Mouse (Mus musculus) CH12.LX (cell line): ENCODE measurements at regions not wholly inside any gene's neighbourhood (a gene's known extent, or its start where the extent isn't known, plus 50 kb on each side); places are given as distances from the start of the nearest gene placed in this dataset.

Source experiments
- DNase-seq: peaks from one replicate; pipeline ENCODE4 v3.0.0-alpha.2; 2013; ENCODE audit errors: extremely low read depth
- H3K27ac ChIP-seq: 2 replicates; pipeline ENCODE4 v1.5.1; 2012; ENCODE audit warnings: low read depth, mild to moderate bottlenecking, control low read depth, moderate library complexity; ENCODE audit not compliant: insufficient read depth
- H3K27me3 ChIP-seq: replicated peaks from 2 replicates; pipeline ENCODE3; 2012; ENCODE audit warnings: inconsistent platforms
- H3K36me3 ChIP-seq, 2 experiments: replicated peaks in 1 of 2; 2 replicates each; pipeline versions ENCODE3 to v1.6.1; 2012; ENCODE audit warnings: inconsistent platforms in 1 of 2, low read length in 1 of 2, mild to moderate bottlenecking in 1 of 2, mixed read lengths in 1 of 2, moderate library complexity in 1 of 2; ENCODE audit not compliant: control insufficient read depth in 1 of 2, insufficient read depth in 1 of 2
- H3K4me1 ChIP-seq, 2 experiments: 2 replicates each; pipeline ENCODE4 v1.6.1; 2012; ENCODE audit warnings: inconsistent platforms in 1 of 2, moderate library complexity in 1 of 2; ENCODE audit not compliant: insufficient read depth in 2 of 2, control insufficient read depth in 1 of 2
- H3K4me2 ChIP-seq: 2 replicates; pipeline ENCODE4 v1.6.1; 2012; ENCODE audit warnings: low read depth, mild to moderate bottlenecking, control low read depth; ENCODE audit not compliant: poor library complexity, insufficient read depth, severe bottlenecking
- H3K4me3 ChIP-seq, 3 experiments: fragments of 150-350 bp in 1 of 3; sonication (generic) in 1 of 3; replicated peaks in 1 of 3; 2 replicates each; pipeline versions ENCODE3 to v1.5.1; 2011 to 2012; ENCODE audit warnings: low read depth in 2 of 3, low read length in 2 of 3, mild to moderate bottlenecking in 2 of 3, moderate library complexity in 2 of 3, control low read depth in 1 of 3, improper control_type of control experiment in 1 of 3, inconsistent platforms in 1 of 3, mixed read lengths in 1 of 3; ENCODE audit not compliant: poor library complexity in 1 of 3
- H3K79me2 ChIP-seq: replicated peaks from 2 replicates; pipeline ENCODE4 v1.6.1; 2012; ENCODE audit warnings: mild to moderate bottlenecking, moderate library complexity; ENCODE audit not compliant: control insufficient read depth, poor library complexity, insufficient read depth, severe bottlenecking; ENCODE audit errors: extremely low read depth
- H3K9ac ChIP-seq: 2 replicates; pipeline ENCODE4 v1.6.1; 2012; ENCODE audit warnings: low read depth, mild to moderate bottlenecking, control low read depth, moderate library complexity; ENCODE audit not compliant: insufficient read depth
- H3K9me3 ChIP-seq: replicated peaks from 2 replicates; pipeline ENCODE3; 2012; ENCODE audit warnings: low read length, inconsistent platforms, mixed read lengths
- CHD2 ChIP-seq: IDR thresholded peaks from 2 replicates; pipeline ENCODE4 v1.6.1; 2011; ENCODE audit warnings: low read length, improper control_type of control experiment
- E2F4 ChIP-seq: IDR thresholded peaks from 2 replicates; pipeline ENCODE4 v1.6.1; 2011; ENCODE audit warnings: low read depth, low read length, improper control_type of control experiment; ENCODE audit not compliant: insufficient replicate concordance
- HCFC1 ChIP-seq: IDR thresholded peaks from 2 replicates; pipeline ENCODE4 v1.6.1; 2012; ENCODE audit warnings: low read depth, mild to moderate bottlenecking, inconsistent platforms, low read length, improper control_type of control experiment
- JUN ChIP-seq: IDR thresholded peaks from 2 replicates; pipeline ENCODE4 v1.6.1; 2011; ENCODE audit warnings: low read depth, mild to moderate bottlenecking, low read length, improper control_type of control experiment, moderate library complexity; ENCODE audit not compliant: insufficient read depth
- JUND ChIP-seq: conservative IDR thresholded peaks from 2 replicates; pipeline ENCODE4 v1.6.1; 2011; ENCODE audit warnings: low read depth, low read length, improper control_type of control experiment
- MAFK ChIP-seq: IDR thresholded peaks from 2 replicates; pipeline ENCODE4 v1.6.1; 2011; ENCODE audit warnings: low read length, improper control_type of control experiment; ENCODE audit not compliant: insufficient replicate concordance
- MEF2A ChIP-seq: IDR thresholded peaks from 2 replicates; pipeline ENCODE4 v1.6.1; 2014; ENCODE audit warnings: low read depth, mild to moderate bottlenecking, inconsistent platforms, low read length, improper control_type of control experiment, borderline replicate concordance
- MYC ChIP-seq: IDR thresholded peaks from 2 replicates; pipeline ENCODE4 v1.6.1; 2011; ENCODE audit warnings: low read depth, mild to moderate bottlenecking, improper control_type of control experiment, low read length
- PAX5 ChIP-seq: IDR thresholded peaks from 2 replicates; pipeline ENCODE4 v1.6.1; 2012; ENCODE audit warnings: low read length, inconsistent platforms, mixed read lengths
- POLR2A ChIP-seq: IDR thresholded peaks from 2 replicates; pipeline ENCODE4 v1.6.1; 2011; ENCODE audit warnings: low read depth, mild to moderate bottlenecking, improper control_type of control experiment, low read length
- POLR2AphosphoS2 ChIP-seq: IDR thresholded peaks from 2 replicates; pipeline ENCODE4 v1.6.1; 2011; ENCODE audit warnings: low read depth, low read length, improper control_type of control experiment
- RAD21 ChIP-seq: IDR thresholded peaks from 2 replicates; pipeline ENCODE4 v1.6.1; 2011; ENCODE audit warnings: low read depth, mild to moderate bottlenecking, low read length, improper control_type of control experiment, moderate library complexity
- SMC3 ChIP-seq: IDR thresholded peaks from 2 replicates; pipeline ENCODE4 v1.6.1; 2011; ENCODE audit warnings: low read depth, low read length, improper control_type of control experiment
- TBP ChIP-seq: conservative IDR thresholded peaks from 2 replicates; pipeline ENCODE4 v1.6.1; 2011; ENCODE audit warnings: low read depth, low read length, improper control_type of control experiment
- UBTF ChIP-seq: IDR thresholded peaks from 2 replicates; pipeline ENCODE4 v1.6.1; 2012; ENCODE audit warnings: low read depth, mild to moderate bottlenecking, inconsistent platforms, low read length, improper control_type of control experiment, moderate library complexity
- USF1 ChIP-seq: IDR thresholded peaks from 2 replicates; pipeline ENCODE4 v1.6.1; 2014; ENCODE audit warnings: low read depth, mild to moderate bottlenecking, inconsistent platforms, low read length, improper control_type of control experiment
- ZC3H11A ChIP-seq: IDR thresholded peaks from 2 replicates; pipeline ENCODE4 v1.6.1; 2012; ENCODE audit warnings: low read depth, mild to moderate bottlenecking, inconsistent platforms, low read length, improper control_type of control experiment
- dilution Hi-C: fragments of 300-500 bp; cut with MboI; formaldehyde crosslinking; loops from 2 replicates; pipeline ENCODE4 v1.14.3; 2020; ENCODE audit warnings: low sequenced_read_pairs; ENCODE audit not compliant: extremely low pct_unique_long_range_greater_than_20kb, extremely low pct_ligation_motif_present
- in situ Hi-C: fragments of 300-500 bp; cut with MboI; formaldehyde crosslinking; loops from 3 replicates; pipeline ENCODE4 v1.14.3; 2019; ENCODE audit warnings: low sequenced_read_pairs, low pct_ligation_motif_present, low pct_unique_long_range_greater_than_20kb, mixed read lengths

DNA sequence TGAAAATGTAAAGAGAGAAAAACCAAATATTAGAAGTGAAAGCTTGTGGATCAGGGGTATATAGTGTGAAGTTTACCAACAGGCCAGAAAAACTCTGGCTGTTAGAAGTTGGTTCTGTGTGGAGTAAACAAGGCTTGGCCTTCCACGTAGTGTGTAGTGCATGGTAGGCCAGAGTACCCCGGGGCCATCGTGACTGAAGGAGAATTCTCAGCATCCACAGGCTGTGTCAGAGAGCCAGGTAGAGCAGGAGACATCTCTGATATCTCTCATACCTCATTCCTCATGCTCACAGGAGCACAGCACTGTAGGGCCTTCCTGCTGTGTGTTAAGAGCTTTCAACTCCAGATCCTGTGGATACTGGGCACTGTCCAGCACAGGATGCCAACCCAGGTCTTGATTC lies 97.7 kb downstream of the Pmp22 start:
- peaks cover 2 to 9% of the 10 kb centered on the region in 2 experiments; a peak in 2 of 4 replicates for H3K4me1 ChIP-seq
- dilution Hi-C loops (no loop called here), in situ Hi-C loops (no loop called here)
- H3K27ac ChIP-seq: no peak overlapping the region
- H3K4me2 ChIP-seq: no peak overlapping the region
- H3K79me2 ChIP-seq: no peaks in the 10 kb centered on the region
- no peak for DNase-seq
- no peak overlapping the region for H3K9ac ChIP-seq
- peaks cover 12% of the 10 kb centered on the region for H3K9me3 ChIP-seq
- no peaks in the 10 kb centered on the region for H3K36me3 ChIP-seq
- no peak overlapping the region for H3K4me3 ChIP-seq
- H3K27me3 ChIP-seq: no peaks in the 10 kb centered on the region
- TF ChIP-seq POLR2A: no peak
- no peak for TF ChIP-seq PAX5
- no peak for TF ChIP-seq CHD2
- TF ChIP-seq POLR2AphosphoS2: no peak
- no peak for TF ChIP-seq E2F4
- no peak for TF ChIP-seq SMC3
- TF ChIP-seq USF1: no peak
- TF ChIP-seq UBTF: no peak
- no peak for TF ChIP-seq JUN
- TF ChIP-seq RAD21: no peak
- no peak for TF ChIP-seq HCFC1
- TF ChIP-seq MEF2A: no peak
- no peak for TF ChIP-seq TBP
- no peak for TF ChIP-seq JUND
- no peak for TF ChIP-seq ZC3H11A

DNA sequence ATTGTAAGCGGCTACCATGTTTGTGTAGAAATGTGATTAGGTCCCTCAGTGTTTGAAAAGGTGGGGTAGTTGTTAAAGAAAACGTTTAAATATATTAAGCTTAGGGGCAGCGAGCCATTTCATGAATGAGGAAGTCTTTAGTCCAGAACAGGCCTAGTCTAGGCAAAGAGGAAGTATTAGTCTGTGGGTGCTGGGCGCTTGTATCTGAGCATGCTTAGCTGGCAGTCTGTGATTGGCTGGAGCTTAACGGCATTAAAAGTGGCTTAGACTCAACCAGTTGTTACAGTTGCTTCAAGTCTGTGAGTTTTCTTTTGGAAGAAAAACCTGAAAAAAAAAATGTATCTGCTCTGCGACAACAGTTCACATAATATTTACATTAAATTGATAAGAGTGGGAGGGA lies 102.0 kb downstream of the Pmp22 start:
- in situ Hi-C loops: no loop called here
- no peak overlapping the region for H3K27ac ChIP-seq
- no peaks in the 10 kb centered on the region for H3K79me2 ChIP-seq
- DNase-seq: peak; percentile 63
- TF ChIP-seq MAFK (no peak), CHD2 (no peak), MYC (no peak)
- no peak overlapping the region for H3K9ac ChIP-seq
- H3K4me3 ChIP-seq: no peak overlapping the region
- peaks cover 2 to 9% of the 10 kb centered on the region in 2 experiments; a peak in 2 of 4 replicates for H3K4me1 ChIP-seq
- H3K36me3 ChIP-seq: no peaks in the 10 kb centered on the region
- peaks cover 12% of the 10 kb centered on the region for H3K9me3 ChIP-seq
- no peak overlapping the region for H3K4me2 ChIP-seq
- H3K27me3 ChIP-seq: no peaks in the 10 kb centered on the region
- dilution Hi-C loops: no loop called here
